Mouse (Mus musculus) kidney, adult 9 months (tissue): ENCODE results near the gene Fev.

Source experiments
- DNase-seq: peaks from one replicate; pipeline ENCODE4 v3.0.0; 2022

The Fev gene

GRCm38 (mm10) chr1:74877199-74877598 is 8.0 kb downstream of the Fev start:
- no peak for DNase-seq

GRCm38 (mm10) chr1:74872218-74872617 is 13.0 kb downstream of the Fev start:
- no peak for DNase-seq

- DNase-seq = no peak
Observed at GRCm38 (mm10) chr1:74861783-74862182, 23.4 kb downstream of the Fev start.

- DNase-seq = no peak
Observed at GRCm38 (mm10) chr1:74859223-74859984, 25.8 kb downstream of the Fev start.

- no peak for DNase-seq
Observed at GRCm38 (mm10) chr1:74858805-74859204, 26.4 kb downstream of the Fev start.

- peak; percentile 38 for DNase-seq
Observed at GRCm38 (mm10) chr1:74858171-74858719, 27.0 kb downstream of the Fev start.

- DNase-seq = no peak
Observed at GRCm38 (mm10) chr1:74857677-74858076, 27.5 kb downstream of the Fev start.

- no peak for DNase-seq
Observed at GRCm38 (mm10) chr1:74857201-74857600, 28.0 kb downstream of the Fev start.

GRCm38 (mm10) chr1:74856791-74857190 is 28.4 kb downstream of the Fev start:
- DNase-seq = no peak

- DNase-seq = no peak
Observed at GRCm38 (mm10) chr1:74856439-74856720, 28.8 kb downstream of the Fev start.

- no peak for DNase-seq
Observed at GRCm38 (mm10) chr1:74855651-74856438, 29.4 kb downstream of the Fev start.

GRCm38 (mm10) chr1:74855156-74855555 is 30.1 kb downstream of the Fev start:
- no peak for DNase-seq

GRCm38 (mm10) chr1:74854306-74855056 is 30.7 kb downstream of the Fev start, which contains the start of gene Cdk5r2:
Gene Cdk5r2 (plus strand): TSS chr1:74854934.
- DNase-seq = peak; percentile 90

- no peak for DNase-seq
Observed at GRCm38 (mm10) chr1:74851001-74851775, 34.0 kb downstream of the Fev start.

GRCm38 (mm10) chr1:74850251-74850650 is 35.0 kb downstream of the Fev start:
- no peak for DNase-seq

GRCm38 (mm10) chr1:74848946-74849345 is 36.3 kb downstream of the Fev start:
- no peak for DNase-seq

- DNase-seq = no peak
Observed at GRCm38 (mm10) chr1:74846341-74846740, 38.9 kb downstream of the Fev start.

GRCm38 (mm10) chr1:74843090-74843489 is 42.1 kb downstream of the Fev start:
- no peak for DNase-seq

GRCm38 (mm10) chr1:74833255-74833654 is 52.0 kb downstream of the Fev start:
- no peak for DNase-seq
